Mouse (Mus musculus): ENCODE measurements around the gene Cyp2c38. TPM values are rescaled to one million over a fixed set of nuclear protein-coding genes. Genes with fewer than 3 reads are reported as not detected.
"Not testable (repeated sequence)": the region's sequence is repeated elsewhere in the genome, so short reads cannot be mapped to it uniquely, and the experiment has no call there.

The Cyp2c38 gene
- not detected in 2 replicates for polyA plus RNA-seq (2015; fragmentation: Nextera tagmentation; extraction: Ambion mirVana)

- Histone ChIP-seq H3K4me3 (replicated peaks) (no peak within 1 kb of the TSS), H3K36me3 (replicated peaks) (no peaks in the 10 kb centered on the region), H3K4me1 (replicated peaks) (no peaks in the 10 kb centered on the region), H3K9ac (no peak within 1 kb of the TSS), H3K27ac (replicated peaks) (no peak within 1 kb of the TSS), H3K9me3 (replicated peaks) (no peaks in the 10 kb centered on the region), H3K27me3 (no peaks in the 10 kb centered on the region), H3K4me2 (no peak within 1 kb of the TSS)
- 63% methylated on average over 1 of the region's 1 CpGs for WGBS (ENCODE audit: insufficient replicate concordance)
- no peak for ATAC-seq (ENCODE audit: insufficient read depth)
Measured at GRCm38 (mm10) chr19:39462941-39463340, at the start of gene Cyp2c38. Gene Cyp2c38, minus strand, starts transcription at chr19:39463075.

DNA sequence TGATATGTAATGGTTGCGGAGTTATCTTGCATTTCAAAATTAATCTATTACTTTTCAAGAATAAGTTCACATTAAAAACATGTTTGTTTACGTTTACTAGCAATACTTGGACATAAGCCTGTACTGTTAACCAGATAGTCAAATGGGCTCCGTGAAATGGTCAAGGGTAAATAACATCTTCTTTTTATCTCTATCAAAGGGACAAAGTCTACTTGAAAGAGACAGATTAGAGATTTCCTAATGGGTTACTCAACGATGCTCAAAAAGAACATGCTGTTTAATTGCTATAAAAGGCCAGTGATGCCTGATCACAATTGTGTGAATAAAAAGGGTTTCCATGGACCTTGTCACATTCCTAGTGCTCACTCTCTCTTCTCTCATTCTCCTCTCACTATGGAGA is 47.7 kb upstream of the Cyp2c38 start, which contains the start of gene Cyp2c39:
TSS of gene Cyp2c39 (plus strand) at position 329 of the 400 bp plus-strand sequence.
- no peaks in the 10 kb centered on the region for H3K36me3 ChIP-seq (replicated peaks)
- no peaks in the 10 kb centered on the region for H3K9me3 ChIP-seq (replicated peaks)
- H3K9ac ChIP-seq, result no peak within 1 kb of the TSS
- no peak within 1 kb of the TSS for H3K4me2 ChIP-seq
- no peaks in the 10 kb centered on the region for H3K4me1 ChIP-seq (replicated peaks)
- H3K4me3 ChIP-seq (replicated peaks), result no peak within 1 kb of the TSS
- no peaks in the 10 kb centered on the region for H3K27me3 ChIP-seq
- WGBS (ENCODE audit: insufficient replicate concordance), result 53% methylated on average over 4 of the region's 4 CpGs
- no peak within 1 kb of the TSS for H3K27ac ChIP-seq (replicated peaks)
- no peak for ATAC-seq (ENCODE audit: insufficient read depth)

GRCm38 (mm10) chr19:39509533-39509932 is 46.7 kb upstream of the Cyp2c38 start:
- WGBS (ENCODE audit: insufficient replicate concordance), result 26% methylated on average over 1 of the region's 1 CpGs
- H3K27ac ChIP-seq (replicated peaks), result no peak overlapping the region
- no peak overlapping the region for H3K4me3 ChIP-seq (replicated peaks)
- no peaks in the 10 kb centered on the region for H3K36me3 ChIP-seq (replicated peaks)
- no peak for ATAC-seq (ENCODE audit: insufficient read depth)
- H3K4me2 ChIP-seq, result no peak overlapping the region
- no peaks in the 10 kb centered on the region for H3K27me3 ChIP-seq
- H3K4me1 ChIP-seq (replicated peaks), result no peaks in the 10 kb centered on the region
- no peaks in the 10 kb centered on the region for H3K9me3 ChIP-seq (replicated peaks)
- no peak overlapping the region for H3K9ac ChIP-seq

- H3K9ac ChIP-seq, result no peak overlapping the region
- no peaks in the 10 kb centered on the region for H3K27me3 ChIP-seq
- no peak overlapping the region for H3K4me2 ChIP-seq
- H3K4me3 ChIP-seq (replicated peaks), result no peak overlapping the region
- H3K9me3 ChIP-seq (replicated peaks), result no peaks in the 10 kb centered on the region
- no peaks in the 10 kb centered on the region for H3K4me1 ChIP-seq (replicated peaks)
- no peak for ATAC-seq (ENCODE audit: insufficient read depth)
- H3K27ac ChIP-seq (replicated peaks), result no peak overlapping the region
- no peaks in the 10 kb centered on the region for H3K36me3 ChIP-seq (replicated peaks)
Measured at GRCm38 (mm10) chr19:39506341-39506740, 43.5 kb upstream of the Cyp2c38 start.

DNA sequence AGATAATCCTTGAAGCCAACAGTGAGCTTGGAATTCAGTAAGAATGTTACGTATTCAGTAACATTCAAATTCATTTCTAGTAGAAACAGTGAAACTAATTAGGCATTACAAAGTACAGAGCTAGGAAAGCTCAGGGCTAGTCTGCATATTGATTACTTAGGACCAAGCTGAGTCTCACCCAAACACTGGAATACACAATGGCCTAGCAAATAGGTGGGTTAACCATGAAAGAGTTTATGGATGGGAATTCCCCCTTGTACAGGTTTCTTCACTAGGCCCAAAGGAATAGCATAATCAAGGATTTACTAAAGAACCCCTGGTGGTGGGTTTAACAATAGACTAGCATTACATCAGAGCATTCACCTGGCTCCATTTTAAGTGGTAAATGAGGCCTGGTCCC is 21.1 kb upstream of the Cyp2c38 start:
- not testable (repeated sequence) for H3K4me3 ChIP-seq (replicated peaks); H3K9ac ChIP-seq; H3K27me3 ChIP-seq; H3K4me2 ChIP-seq; H3K9me3 ChIP-seq (replicated peaks); H3K36me3 ChIP-seq (replicated peaks); H3K27ac ChIP-seq (replicated peaks); H3K4me1 ChIP-seq (replicated peaks); ATAC-seq (ENCODE audit: insufficient read depth)
- 83% methylated on average over 1 of the region's 1 CpGs for WGBS (ENCODE audit: insufficient replicate concordance)

DNA sequence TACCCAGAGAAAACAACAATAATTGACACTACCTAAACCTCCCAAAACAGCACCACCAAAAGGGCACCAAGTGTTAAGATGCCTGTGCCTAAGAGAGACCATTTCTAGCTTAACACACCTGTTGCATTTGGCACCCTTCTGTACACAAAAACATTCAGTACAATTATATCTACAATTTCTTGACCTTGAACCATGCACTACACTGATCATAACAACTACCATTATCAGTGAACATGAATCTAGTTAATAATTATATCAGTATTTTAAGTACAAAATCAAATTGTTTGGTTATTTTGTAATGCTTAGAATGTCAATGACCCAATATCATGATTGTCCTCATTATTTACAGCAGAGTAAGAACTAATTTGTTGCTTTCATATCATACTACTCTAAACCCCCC is 1.0 kb upstream of the Cyp2c38 start:
- no peak overlapping the region for H3K9ac ChIP-seq
- no peak overlapping the region for H3K4me3 ChIP-seq (replicated peaks)
- no peaks in the 10 kb centered on the region for H3K36me3 ChIP-seq (replicated peaks)
- H3K27ac ChIP-seq (replicated peaks), result no peak overlapping the region
- no peak overlapping the region for H3K4me2 ChIP-seq
- no peaks in the 10 kb centered on the region for H3K4me1 ChIP-seq (replicated peaks)
- no peaks in the 10 kb centered on the region for H3K9me3 ChIP-seq (replicated peaks)
- H3K27me3 ChIP-seq, result no peaks in the 10 kb centered on the region
- no peak for ATAC-seq (ENCODE audit: insufficient read depth)

Other genes starting within 250 kb of the Cyp2c38 start
- gene Cyp2c29, start 193.7 kb downstream of the Cyp2c38 start, polyA plus RNA-seq (2015; fragmentation: Nextera tagmentation; extraction: Ambion mirVana), result not detected in 2 replicates
- not detected in 2 replicates for gene Cyp2c39, start 47.8 kb upstream of the Cyp2c38 start, polyA plus RNA-seq (2015; fragmentation: Nextera tagmentation; extraction: Ambion mirVana)
- gene Cyp2c67, start 186.0 kb upstream of the Cyp2c38 start, polyA plus RNA-seq (2015; fragmentation: Nextera tagmentation; extraction: Ambion mirVana), result 0.75 and 0.84 TPM in 2 replicates